Mouse (Mus musculus) lung, embryonic 15.5 days (tissue): ENCODE measurements around the gene A630001G21Rik. TPM values are rescaled to one million over a fixed set of nuclear protein-coding genes. Genes with fewer than 3 reads are reported as not detected.

Experiments
- ATAC-seq: fragments of 200-750 bp; cut with Nextera tagmentation; 2 replicates; pipeline ENCODE4 v1.8.0; 2017; ENCODE audit warnings: moderate number of reproducible peaks, borderline replicate concordance; ENCODE audit not compliant: low FRiP score, low TSS enrichment; ENCODE audit errors: extremely low read depth
- H3K27ac ChIP-seq: fragments of 300-500 bp; sonication (generic); 2 replicates; pipeline ENCODE4 v1.5.1; 2015; ENCODE audit warnings: moderate library complexity, mild to moderate bottlenecking, inconsistent platforms
- H3K27me3 ChIP-seq: fragments of 300-500 bp; sonication (generic); 2 replicates; pipeline ENCODE4 v1.6.1; 2015; ENCODE audit warnings: inconsistent platforms
- H3K36me3 ChIP-seq: fragments of 300-500 bp; sonication (generic); 2 replicates; pipeline ENCODE4 v1.6.1; 2015; ENCODE audit warnings: inconsistent platforms
- H3K4me1 ChIP-seq: fragments of 300-500 bp; sonication (generic); 2 replicates; pipeline ENCODE4 v1.6.1; 2015; ENCODE audit warnings: inconsistent platforms
- H3K4me2 ChIP-seq: fragments of 300-500 bp; sonication (generic); 2 replicates; pipeline ENCODE4 v1.6.1; 2015; ENCODE audit warnings: inconsistent platforms, mild to moderate bottlenecking, moderate library complexity
- H3K4me3 ChIP-seq: fragments of 300-500 bp; sonication (generic); 2 replicates; pipeline ENCODE4 v1.5.1; 2015; ENCODE audit warnings: mild to moderate bottlenecking, inconsistent platforms
- H3K9ac ChIP-seq: fragments of 300-500 bp; sonication (generic); 2 replicates; pipeline ENCODE4 v1.6.1; 2015; ENCODE audit warnings: inconsistent platforms
- H3K9me3 ChIP-seq: fragments of 300-500 bp; sonication (generic); 2 replicates; pipeline ENCODE4 v1.6.1; 2016; ENCODE audit warnings: inconsistent platforms
- WGBS: fragments of 180-500 bp; shearing (Covaris S2); methylation state at CpG from one replicate; pipeline ENCODE4 v1.1.7; 2015; 5-methylcytosine and 5-hydroxymethylcytosine counted together
- polyA plus RNA-seq: library from polyadenylated mRNA; unstranded; fragments of >200 nt; fragmentation: Nextera tagmentation; extraction: Ambion mirVana; gene quantifications from 2 replicates; pipeline ENCODE4 v1.2.1, GENCODE M21; 2015

A630001G21Rik gene
- polyA plus RNA-seq, 1 experiment from 2014 or later, result 1.5 TPM

DNA sequence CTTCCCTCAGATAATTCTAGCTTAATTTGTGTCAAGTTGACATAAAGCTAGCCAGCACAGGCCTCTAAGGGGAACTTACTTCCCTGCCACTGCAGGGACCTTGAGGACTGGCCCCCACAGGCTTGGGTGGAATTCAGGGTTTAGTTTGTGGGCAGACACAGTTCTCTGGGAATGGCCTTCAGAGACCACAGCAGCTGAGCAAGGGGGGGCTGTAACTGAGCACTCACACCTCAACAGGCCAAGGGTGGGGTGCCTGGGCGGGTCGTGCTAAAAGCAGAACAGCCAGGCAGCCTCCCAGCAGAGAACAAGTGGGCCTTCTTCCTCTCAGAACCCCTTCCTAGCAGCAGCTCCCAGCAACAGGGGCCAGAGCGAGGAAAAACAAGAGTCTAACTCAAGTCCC, 12.3 kb downstream of the A630001G21Rik start:
- no peaks in the 10 kb centered on the region for H3K4me1 ChIP-seq
- no peak for ATAC-seq
- H3K4me3 ChIP-seq, result no peak overlapping the region
- no peak overlapping the region for H3K27ac ChIP-seq
- 84% methylated on average over 3 of the region's 3 CpGs for WGBS
- H3K4me2 ChIP-seq, result no peak overlapping the region
- H3K27me3 ChIP-seq, result no peaks in the 10 kb centered on the region
- H3K9ac ChIP-seq, result no peak overlapping the region
- no peaks in the 10 kb centered on the region for H3K36me3 ChIP-seq
- no peaks in the 10 kb centered on the region for H3K9me3 ChIP-seq

DNA sequence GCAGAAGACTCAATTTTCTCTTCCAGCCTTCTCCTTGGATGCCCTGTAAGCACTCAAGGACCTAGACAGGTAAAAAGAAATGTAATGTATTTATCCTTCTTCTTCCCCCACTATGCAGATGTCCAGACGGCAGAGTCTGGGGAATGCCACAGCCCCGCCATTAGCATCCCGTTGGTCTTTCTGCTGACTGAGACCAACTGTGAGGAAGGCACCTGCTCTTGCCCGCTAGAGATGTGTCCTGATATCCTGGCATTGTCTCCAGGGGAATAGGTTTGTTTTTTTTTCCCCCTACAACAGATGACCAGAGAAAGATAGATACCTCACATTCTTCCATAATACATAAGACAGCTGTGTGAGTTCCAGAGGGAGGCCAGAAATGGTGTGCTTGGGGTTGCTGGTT, 14.2 kb downstream of the A630001G21Rik start:
- 67% methylated on average over 3 of the region's 4 CpGs for WGBS

DNA sequence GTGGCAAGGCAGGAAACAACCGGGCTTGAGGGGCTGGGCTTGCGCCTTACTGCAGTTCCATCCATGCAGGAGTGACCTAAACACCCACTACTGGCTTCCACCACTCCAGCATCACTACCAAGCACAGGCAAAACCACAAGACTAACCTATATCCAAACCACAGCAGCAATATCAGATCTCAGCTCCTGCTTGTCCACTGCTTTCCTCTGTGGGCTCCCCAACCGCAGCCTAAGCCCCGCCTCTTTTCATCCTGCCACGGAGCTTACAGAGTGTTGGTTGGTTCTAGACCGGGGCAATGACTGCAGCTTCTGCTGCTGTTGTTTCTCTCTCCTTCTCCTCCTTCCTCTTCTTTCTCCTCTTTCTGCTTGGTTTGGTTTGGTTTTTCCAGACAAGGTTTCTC, 15.1 kb downstream of the A630001G21Rik start:
- H3K9ac ChIP-seq, result no peak overlapping the region
- H3K4me2 ChIP-seq, result no peak overlapping the region
- no peak overlapping the region for H3K27ac ChIP-seq
- no peak for ATAC-seq
- H3K4me1 ChIP-seq, result no peaks in the 10 kb centered on the region
- H3K4me3 ChIP-seq, result no peak overlapping the region
- no peaks in the 10 kb centered on the region for H3K27me3 ChIP-seq
- no peaks in the 10 kb centered on the region for H3K9me3 ChIP-seq
- WGBS, result 73% methylated on average over 6 of the region's 6 CpGs
- H3K36me3 ChIP-seq, result no peaks in the 10 kb centered on the region

More for the DNA sequence above, 14.2 kb downstream of the A630001G21Rik start:
- Histone ChIP-seq H3K4me2 (no peak overlapping the region), H3K27me3 (no peaks in the 10 kb centered on the region), H3K4me3 (no peak overlapping the region), H3K9ac (no peak overlapping the region), H3K4me1 (no peaks in the 10 kb centered on the region), H3K9me3 (no peaks in the 10 kb centered on the region), H3K36me3 (no peaks in the 10 kb centered on the region), H3K27ac (no peak overlapping the region)
- no peak for ATAC-seq

DNA sequence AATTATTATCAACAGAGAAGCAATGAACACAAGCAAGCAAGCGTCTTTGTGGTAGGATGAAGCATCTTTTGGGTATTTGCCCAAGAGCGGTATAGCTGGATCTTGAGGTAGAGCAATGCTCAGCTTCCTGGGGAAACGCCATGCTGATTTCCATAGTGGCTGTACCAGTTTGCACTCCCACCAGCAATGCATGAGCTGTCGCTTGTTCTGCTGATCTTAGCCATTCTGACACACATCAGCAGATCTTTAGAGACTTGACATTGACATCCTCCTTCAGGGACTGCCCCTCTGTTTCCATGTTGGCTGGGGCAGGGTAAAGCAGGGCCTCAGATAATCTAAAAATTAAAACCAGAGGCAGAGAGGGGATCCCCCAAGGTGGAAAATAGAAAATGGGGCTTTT, 16.8 kb downstream of the A630001G21Rik start:
- WGBS, result 85% methylated on average over 4 of the region's 4 CpGs
- Histone ChIP-seq H3K9ac (no peak overlapping the region), H3K4me1 (no peaks in the 10 kb centered on the region), H3K9me3 (no peaks in the 10 kb centered on the region), H3K27ac (no peak overlapping the region), H3K27me3 (no peaks in the 10 kb centered on the region), H3K4me2 (no peak overlapping the region), H3K4me3 (no peak overlapping the region), H3K36me3 (no peaks in the 10 kb centered on the region)
- no peak for ATAC-seq

- H3K9ac ChIP-seq, result no peak overlapping the region
- no peak overlapping the region for H3K4me3 ChIP-seq
- ATAC-seq, result no peak
- H3K4me1 ChIP-seq, result no peaks in the 10 kb centered on the region
- H3K27ac ChIP-seq, result no peak overlapping the region
- no peaks in the 10 kb centered on the region for H3K27me3 ChIP-seq
- H3K9me3 ChIP-seq, result no peaks in the 10 kb centered on the region
- 20% methylated on average over 1 of the region's 1 CpGs for WGBS
- H3K36me3 ChIP-seq, result no peaks in the 10 kb centered on the region
- H3K4me2 ChIP-seq, result no peak overlapping the region
These were observed 19.5 kb downstream of the A630001G21Rik start for GRCm38 (mm10) chr1:85758969-85759293.

DNA sequence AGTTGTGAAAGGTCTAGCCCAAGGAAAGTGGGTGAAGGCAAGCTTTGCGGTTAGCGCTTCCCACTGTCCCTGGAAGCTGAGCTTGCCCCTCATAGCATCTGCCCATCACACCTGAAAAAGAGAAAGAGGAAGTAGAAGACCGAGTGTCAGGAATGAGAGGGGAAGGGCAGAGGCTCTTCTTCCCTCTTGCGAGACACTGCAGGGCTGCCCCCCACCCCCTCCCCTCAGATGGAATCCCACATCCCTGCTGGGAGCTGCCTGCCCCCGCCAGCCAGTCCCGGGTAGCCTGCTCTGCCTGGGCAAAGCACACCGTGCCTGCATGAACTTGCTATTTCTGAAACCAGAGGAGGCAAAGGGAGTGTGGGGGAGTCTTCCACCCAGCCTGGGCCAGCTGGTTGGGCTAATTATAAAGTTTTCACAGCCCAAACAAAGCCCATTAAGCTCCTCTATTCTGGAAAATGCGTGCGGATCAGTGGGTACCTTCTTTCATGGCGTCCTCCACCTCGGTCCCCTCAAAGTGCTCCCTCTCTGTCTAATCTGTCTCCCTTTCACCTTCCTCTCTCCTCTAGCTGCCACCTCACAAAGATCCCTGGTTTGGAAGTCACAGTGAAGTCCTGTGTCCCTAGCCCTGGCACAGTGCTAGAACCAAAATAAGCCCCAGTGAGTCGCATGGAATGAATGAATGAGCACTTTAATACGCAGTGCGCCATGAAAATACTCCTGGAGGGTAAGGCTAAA, 20.0 kb downstream of the A630001G21Rik start:
- no peak overlapping the region for H3K4me3 ChIP-seq
- 27% methylated on average over 14 of the region's 14 CpGs for WGBS
- no peak overlapping the region for H3K4me2 ChIP-seq

GRCm38 (mm10) chr1:85757531-85758230, 20.8 kb downstream of the A630001G21Rik start:
- Histone ChIP-seq H3K27me3 (no peaks in the 10 kb centered on the region), H3K27ac (no peak overlapping the region), H3K9ac (no peak overlapping the region), H3K36me3 (no peaks in the 10 kb centered on the region), H3K4me1 (no peaks in the 10 kb centered on the region), H3K9me3 (no peaks in the 10 kb centered on the region), H3K4me3 (no peak overlapping the region), H3K4me2 (no peak overlapping the region)
- no peak for ATAC-seq
- WGBS, result 52% methylated on average over 6 of the region's 6 CpGs

More for the DNA sequence above, 20.0 kb downstream of the A630001G21Rik start:
- ATAC-seq, result no peak
- Histone ChIP-seq H3K9ac (no peak overlapping the region), H3K27me3 (no peaks in the 10 kb centered on the region), H3K9me3 (no peaks in the 10 kb centered on the region), H3K4me1 (no peaks in the 10 kb centered on the region), H3K36me3 (no peaks in the 10 kb centered on the region), H3K27ac (no peak overlapping the region)

DNA sequence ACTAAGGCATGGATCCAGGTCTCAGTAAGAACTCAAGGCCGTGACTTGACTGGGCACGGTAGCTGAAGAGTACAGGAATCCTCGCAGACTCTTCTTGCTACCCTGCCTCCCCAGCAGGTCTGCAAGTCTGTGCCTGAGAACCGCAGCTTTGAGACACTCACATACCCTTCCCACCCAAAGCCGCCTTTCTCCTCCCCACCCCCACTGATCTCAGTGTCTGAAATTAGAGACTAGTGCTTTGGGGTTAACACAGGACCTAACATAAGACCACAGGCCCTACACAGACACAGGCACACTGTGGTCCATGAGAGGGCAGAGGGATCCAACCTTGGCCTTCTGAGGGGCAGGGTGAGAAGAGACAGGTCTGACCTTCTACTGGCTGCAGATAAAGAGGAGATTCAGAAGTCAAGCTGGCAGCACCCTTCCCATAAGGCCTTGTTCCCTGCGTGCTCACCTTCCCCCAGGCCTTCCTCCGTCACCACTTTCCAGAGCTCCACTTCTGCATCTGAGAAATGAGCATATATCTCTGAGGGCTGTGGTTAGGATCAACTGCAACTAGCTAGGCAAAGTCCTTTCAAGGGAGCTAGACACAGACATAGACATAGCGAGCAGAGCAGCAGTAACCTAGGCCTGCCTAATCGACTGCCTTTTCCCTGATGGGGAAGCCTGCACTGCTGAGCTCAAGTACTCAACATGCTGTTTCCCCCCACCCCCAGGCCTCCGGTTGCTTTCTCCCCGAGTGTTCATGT, 26.3 kb downstream of the A630001G21Rik start:
- Histone ChIP-seq H3K9ac (no peak overlapping the region), H3K4me3 (no peak overlapping the region), H3K4me1 (no peaks in the 10 kb centered on the region), H3K9me3 (no peaks in the 10 kb centered on the region), H3K27me3 (no peaks in the 10 kb centered on the region), H3K27ac (no peak overlapping the region), H3K36me3 (no peaks in the 10 kb centered on the region), H3K4me2 (no peak overlapping the region)
- WGBS, result 75% methylated on average over 11 of the region's 11 CpGs
- no peak; the same call in 1 of the 2 replicates for ATAC-seq

DNA sequence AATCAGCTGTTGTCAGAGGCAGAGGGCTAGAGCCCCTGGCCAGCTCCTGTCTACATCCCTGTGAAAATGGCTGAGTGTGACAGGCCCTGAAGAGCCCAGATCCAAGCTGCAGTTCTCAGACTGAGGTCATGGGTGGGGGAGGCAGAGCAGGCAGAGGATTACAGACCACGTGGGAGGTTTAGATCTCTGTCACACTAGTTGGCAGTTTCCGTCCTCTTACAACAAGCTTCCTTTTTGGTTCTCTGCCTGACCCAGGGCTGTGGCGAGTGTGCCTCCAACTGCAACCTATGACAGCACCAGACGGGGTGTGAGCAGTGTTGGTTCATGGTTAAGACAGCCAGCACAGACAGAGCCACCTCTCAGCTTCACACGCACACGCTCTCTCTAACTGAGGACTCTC, 26.9 kb downstream of the A630001G21Rik start:
- no peak overlapping the region for H3K4me3 ChIP-seq
- peak; percentile 57; the same call in 1 of the 2 replicates for ATAC-seq
- WGBS, result 34% methylated on average over 6 of the region's 6 CpGs
- no peaks in the 10 kb centered on the region for H3K27me3 ChIP-seq
- no peak overlapping the region for H3K9ac ChIP-seq
- no peaks in the 10 kb centered on the region for H3K9me3 ChIP-seq
- H3K4me1 ChIP-seq, result no peaks in the 10 kb centered on the region
- H3K4me2 ChIP-seq, result no peak overlapping the region
- no peak overlapping the region for H3K27ac ChIP-seq
- no peaks in the 10 kb centered on the region for H3K36me3 ChIP-seq

GRCm38 (mm10) chr1:85750650-85751049, 27.8 kb downstream of the A630001G21Rik start:
- WGBS, result 88% methylated on average over 4 of the region's 4 CpGs
- Histone ChIP-seq H3K9me3 (no peaks in the 10 kb centered on the region), H3K4me2 (no peak overlapping the region), H3K27ac (no peak overlapping the region), H3K27me3 (no peaks in the 10 kb centered on the region), H3K4me3 (no peak overlapping the region), H3K4me1 (no peaks in the 10 kb centered on the region), H3K9ac (no peak overlapping the region), H3K36me3 (no peaks in the 10 kb centered on the region)
- ATAC-seq, result peak; percentile 38; the same call in 1 of the 2 replicates

- Histone ChIP-seq H3K27ac (no peak overlapping the region), H3K27me3 (no peaks in the 10 kb centered on the region), H3K4me1 (no peaks in the 10 kb centered on the region), H3K4me2 (no peak overlapping the region), H3K36me3 (no peaks in the 10 kb centered on the region), H3K4me3 (no peak overlapping the region), H3K9me3 (no peaks in the 10 kb centered on the region), H3K9ac (no peak overlapping the region)
- 80% methylated on average over 2 of the region's 2 CpGs for WGBS
- no peak for ATAC-seq
These were observed 28.6 kb downstream of the A630001G21Rik start for GRCm38 (mm10) chr1:85749829-85750228.

DNA sequence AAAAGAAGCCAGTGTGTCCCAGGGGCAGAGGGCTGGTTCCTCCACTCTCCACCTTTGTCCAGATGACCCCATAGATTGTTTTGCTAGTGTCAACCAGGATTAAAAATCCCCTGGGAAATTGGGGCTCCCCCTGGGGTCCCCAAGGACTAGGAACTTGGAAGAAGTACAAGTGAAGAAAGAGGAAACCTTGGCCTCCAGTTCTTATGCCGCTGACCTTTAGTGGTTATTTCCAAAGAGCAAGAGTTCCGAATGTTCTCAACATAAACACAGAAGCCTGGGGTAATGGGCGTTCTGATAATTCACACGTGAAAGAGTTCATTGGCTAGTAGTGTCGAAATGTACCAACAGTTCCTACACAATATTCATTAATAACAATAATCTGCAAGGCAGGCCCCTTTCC, 31.9 kb downstream of the A630001G21Rik start:
- Histone ChIP-seq H3K4me1 (no peaks in the 10 kb centered on the region), H3K4me2 (no peak overlapping the region), H3K4me3 (no peak overlapping the region), H3K27ac (no peak overlapping the region), H3K27me3 (no peaks in the 10 kb centered on the region), H3K9me3 (no peaks in the 10 kb centered on the region), H3K9ac (no peak overlapping the region), H3K36me3 (no peaks in the 10 kb centered on the region)
- 68% methylated on average over 5 of the region's 5 CpGs for WGBS
- no peak for ATAC-seq
